Mouse (Mus musculus): ENCODE measurements around the gene Sfmbt2. TPM values are rescaled to one million over a fixed set of nuclear protein-coding genes. Genes with fewer than 3 reads are reported as not detected.

The Sfmbt2 gene
- polyA plus RNA-seq, 1 experiment from 2014 or later, result 1.9 TPM

DNA sequence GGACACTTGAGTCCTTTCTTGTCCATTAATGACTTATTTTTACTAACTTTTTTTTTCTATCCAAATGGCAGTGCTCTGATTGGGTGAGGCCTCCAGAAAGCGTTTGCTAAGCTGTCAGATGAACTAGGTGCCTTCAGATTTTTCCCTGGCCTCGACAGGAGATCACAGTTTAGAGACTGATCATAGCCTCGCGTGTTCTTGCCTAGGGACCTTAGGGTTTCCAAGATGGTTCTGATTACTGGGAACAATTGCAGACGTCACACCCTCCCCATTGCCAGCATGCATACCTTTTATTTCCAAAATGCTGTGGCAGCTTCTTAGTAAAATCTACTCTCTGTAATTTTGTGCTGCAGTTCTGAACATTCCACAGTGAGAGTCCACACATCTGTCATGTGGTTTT, 212.8 kb downstream of the Sfmbt2 start:
- ATAC-seq (ENCODE audit: insufficient read depth), result no peak
- Histone ChIP-seq H3K9ac (no peak overlapping the region), H3K4me1 (ENCODE audit: insufficient read depth) (no peaks in the 10 kb centered on the region), H3K9me3 (ENCODE audit: low read depth, low read length) (no peaks in the 10 kb centered on the region), H3K36me3 (ENCODE audit: insufficient read depth) (no peaks in the 10 kb centered on the region), H3K4me2 (no peak overlapping the region), H3K27ac (ENCODE audit: low read depth) (no peak overlapping the region), H3K4me3 (ENCODE audit: low read depth, low read length) (no peak overlapping the region), H3K27me3 (ENCODE audit: insufficient read depth, low read length) (no peaks in the 10 kb centered on the region)
- no peak for TF ChIP-seq CTCF (IDR thresholded peaks at IDR 0.05; ENCODE audit: low read depth)
- no peak for DNase-seq
- WGBS, result 39% methylated on average over 5 of the region's 5 CpGs

DNA sequence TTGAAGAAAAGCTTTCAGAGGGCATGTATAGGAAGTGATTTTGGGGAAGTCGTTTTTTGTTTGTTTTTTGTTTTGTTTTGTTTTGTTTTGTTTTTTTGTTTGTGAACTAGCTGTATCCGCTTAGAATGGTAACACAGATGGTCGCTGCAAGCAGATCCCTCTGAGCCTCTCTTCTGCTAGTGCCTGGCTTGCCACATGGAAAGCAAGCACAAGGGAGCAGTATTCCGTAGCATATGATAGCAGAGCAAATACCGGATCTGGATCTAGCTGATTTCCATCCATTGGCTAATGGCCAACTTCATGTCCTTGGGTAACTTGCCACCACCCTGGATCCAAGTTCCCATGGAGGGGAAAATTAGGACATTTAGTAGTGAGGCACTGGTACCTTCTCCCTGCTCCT, 221.0 kb downstream of the Sfmbt2 start:
- DNase-seq, result peak; percentile 5
- H3K27me3 ChIP-seq (ENCODE audit: insufficient read depth, low read length), result no peaks in the 10 kb centered on the region
- no peak overlapping the region for H3K9ac ChIP-seq
- TF ChIP-seq CTCF (IDR thresholded peaks at IDR 0.05; ENCODE audit: low read depth), result 0 out of 2 replicates have a peak, but pooled peaks have one; percentile 1
- no peaks in the 10 kb centered on the region for H3K4me1 ChIP-seq (ENCODE audit: insufficient read depth)
- 68% methylated on average over 5 of the region's 5 CpGs for WGBS
- no peak overlapping the region for H3K27ac ChIP-seq (ENCODE audit: low read depth)
- no peak overlapping the region for H3K4me3 ChIP-seq (ENCODE audit: low read depth, low read length)
- H3K36me3 ChIP-seq (ENCODE audit: insufficient read depth), result no peaks in the 10 kb centered on the region
- H3K4me2 ChIP-seq, result no peak overlapping the region
- no peaks in the 10 kb centered on the region for H3K9me3 ChIP-seq (ENCODE audit: low read depth, low read length)
- ATAC-seq (ENCODE audit: insufficient read depth), result no peak

DNA sequence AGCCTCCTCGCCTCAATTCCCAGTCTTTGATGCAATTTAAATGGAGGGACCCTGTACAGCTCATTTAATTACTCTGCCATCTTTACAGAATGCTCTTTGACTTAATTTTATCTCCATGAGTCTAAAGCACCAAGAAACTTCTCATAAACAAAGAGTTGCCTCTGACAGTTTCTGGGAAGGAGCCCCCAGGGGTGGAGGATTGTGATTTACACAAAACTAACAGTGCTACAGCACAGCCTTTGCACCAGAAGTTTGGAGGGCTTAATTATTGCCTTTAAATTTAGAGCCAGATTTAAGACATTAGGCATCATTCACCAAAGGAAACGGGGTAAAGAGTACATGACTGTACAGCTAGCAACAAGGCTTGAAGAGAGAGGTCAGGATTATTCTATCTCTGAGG, 245.2 kb downstream of the Sfmbt2 start:
- no peak overlapping the region for H3K4me2 ChIP-seq
- ATAC-seq (ENCODE audit: insufficient read depth), result no peak
- DNase-seq, result no peak
- H3K36me3 ChIP-seq (ENCODE audit: insufficient read depth), result no peaks in the 10 kb centered on the region
- no peaks in the 10 kb centered on the region for H3K27me3 ChIP-seq (ENCODE audit: insufficient read depth, low read length)
- H3K9me3 ChIP-seq (ENCODE audit: low read depth, low read length), result no peaks in the 10 kb centered on the region
- H3K27ac ChIP-seq (ENCODE audit: low read depth), result no peak overlapping the region
- no peaks in the 10 kb centered on the region for H3K4me1 ChIP-seq (ENCODE audit: insufficient read depth)
- no peak for TF ChIP-seq CTCF (IDR thresholded peaks at IDR 0.05; ENCODE audit: low read depth)
- 62% methylated on average over 2 of the region's 2 CpGs for WGBS
- H3K4me3 ChIP-seq (ENCODE audit: low read depth, low read length), result no peak overlapping the region
- no peak overlapping the region for H3K9ac ChIP-seq

MicroRNAs encoded within 50 kb of the gene (microRNA counts, 519-probe panel; counts per million panel counts)
- microRNA mmu-miR-297a+mmu-miR-466f+mmu-miR-669b (30.5 counts per million), microRNA mmu-miR-297b-3p (30.5 counts per million), microRNA mmu-miR-297b-5p (30.5 counts per million), microRNA mmu-miR-297c (30.5 counts per million), microRNA mmu-miR-466a-3p+mmu-miR-466b-3-3p (3,344 counts per million, percentile 66 among the panel's probes with 10 or more counts), microRNA mmu-miR-466a-5p+mmu-miR-466e-5p (30.5 counts per million), microRNA mmu-miR-466c-5p (2,026 counts per million, percentile 22 among the panel's probes with 10 or more counts), microRNA mmu-miR-466d-3p (2,590 counts per million, percentile 47 among the panel's probes with 10 or more counts), microRNA mmu-miR-466d-5p (1,858 counts per million, percentile 18 among the panel's probes with 10 or more counts), microRNA mmu-miR-466f-5p (30.5 counts per million), microRNA mmu-miR-466g (3,641 counts per million, percentile 76 among the panel's probes with 10 or more counts), microRNA mmu-miR-466h (30.5 counts per million), microRNA mmu-miR-466l (2,064 counts per million, percentile 24 among the panel's probes with 10 or more counts), microRNA mmu-miR-467a (2,422 counts per million, percentile 41 among the panel's probes with 10 or more counts), microRNA mmu-miR-467b (30.5 counts per million), microRNA mmu-miR-467c (1,874 counts per million, percentile 18 among the panel's probes with 10 or more counts), microRNA mmu-miR-467d (30.5 counts per million), microRNA mmu-miR-467e (2,483 counts per million, percentile 43 among the panel's probes with 10 or more counts), microRNA mmu-miR-669a (3,214 counts per million, percentile 62 among the panel's probes with 10 or more counts), microRNA mmu-miR-669e (1,698 counts per million, percentile 14 among the panel's probes with 10 or more counts), microRNA mmu-miR-669f (3,732 counts per million, percentile 78 among the panel's probes with 10 or more counts), microRNA mmu-miR-669g (30.5 counts per million), microRNA mmu-miR-669h-5p (30.5 counts per million), microRNA mmu-miR-669i (1,912 counts per million, percentile 19 among the panel's probes with 10 or more counts), microRNA mmu-miR-669j (2,864 counts per million, percentile 53 among the panel's probes with 10 or more counts), microRNA mmu-miR-669m (30.5 counts per million), microRNA mmu-miR-669o (30.5 counts per million)

Small RNA genes within 50 kb of the gene (microRNA-seq; reads per million reads assigned to microRNA genes)
- gene Gm22051 (ENCODE audit: borderline number of aligned reads), result not detected
- gene Gm22072 (ENCODE audit: borderline number of aligned reads), result 1.4 reads per million
- gene Gm22091 (ENCODE audit: borderline number of aligned reads), result not detected
- not detected for gene Gm22166 (ENCODE audit: borderline number of aligned reads)
- gene Gm22239 (ENCODE audit: borderline number of aligned reads), result 1.2 reads per million
- not detected for gene Gm22626 (ENCODE audit: borderline number of aligned reads)
- not detected for gene Gm22635 (ENCODE audit: borderline number of aligned reads)
- gene Gm22677 (ENCODE audit: borderline number of aligned reads), result not detected
- not detected for gene Gm22678 (ENCODE audit: borderline number of aligned reads)
- not detected for gene Gm22775 (ENCODE audit: borderline number of aligned reads)
- not detected for gene Gm22925 (ENCODE audit: borderline number of aligned reads)
- not detected for gene Gm23108 (ENCODE audit: borderline number of aligned reads)
- gene Gm23288 (ENCODE audit: borderline number of aligned reads), result not detected
- gene Gm23542 (ENCODE audit: borderline number of aligned reads), result not detected
- gene Gm23569 (ENCODE audit: borderline number of aligned reads), result not detected
- not detected for gene Gm23571 (ENCODE audit: borderline number of aligned reads)
- not detected for gene Gm23578 (ENCODE audit: borderline number of aligned reads)
- not detected for gene Gm23651 (ENCODE audit: borderline number of aligned reads)
- not detected for gene Gm23988 (ENCODE audit: borderline number of aligned reads)
- gene Gm24028 (ENCODE audit: borderline number of aligned reads), result not detected
- not detected for gene Gm24167 (ENCODE audit: borderline number of aligned reads)
- gene Gm24315 (ENCODE audit: borderline number of aligned reads), result not detected
- not detected for gene Gm24342 (ENCODE audit: borderline number of aligned reads)
- gene Gm24488 (ENCODE audit: borderline number of aligned reads), result not detected
- not detected for gene Gm24640 (ENCODE audit: borderline number of aligned reads)
- gene Gm24673 (ENCODE audit: borderline number of aligned reads), result not detected
- not detected for gene Gm24761 (ENCODE audit: borderline number of aligned reads)
- not detected for gene Gm24806 (ENCODE audit: borderline number of aligned reads)
- not detected for gene Gm25022 (ENCODE audit: borderline number of aligned reads)
- gene Gm25158 (ENCODE audit: borderline number of aligned reads), result not detected
- gene Gm25263 (ENCODE audit: borderline number of aligned reads), result not detected
- not detected for gene Gm25285 (ENCODE audit: borderline number of aligned reads)
- not detected for gene Gm25316 (ENCODE audit: borderline number of aligned reads)
- gene Gm25451 (ENCODE audit: borderline number of aligned reads), result not detected
- not detected for gene Gm25673 (ENCODE audit: borderline number of aligned reads)
- gene Gm25680 (ENCODE audit: borderline number of aligned reads), result not detected
- gene Gm25701 (ENCODE audit: borderline number of aligned reads), result not detected
- not detected for gene Gm25753 (ENCODE audit: borderline number of aligned reads)
- not detected for gene Gm25943 (ENCODE audit: borderline number of aligned reads)
- not detected for gene Gm26060 (ENCODE audit: borderline number of aligned reads)
- not detected for gene Gm26073 (ENCODE audit: borderline number of aligned reads)
- gene Gm26092 (ENCODE audit: borderline number of aligned reads), result not detected
- gene Gm26156 (ENCODE audit: borderline number of aligned reads), result not detected
- not detected for gene Gm26229 (ENCODE audit: borderline number of aligned reads)
- not detected for gene Gm26398 (ENCODE audit: borderline number of aligned reads)
- gene Gm26426 (ENCODE audit: borderline number of aligned reads), result not detected
- gene Gm26431 (ENCODE audit: borderline number of aligned reads), result not detected
- gene Gm26491 (ENCODE audit: borderline number of aligned reads), result not detected
- gene Mir297a-2 (ENCODE audit: borderline number of aligned reads), result 3.8 reads per million, percentile 11 among the genes with 10 or more reads in this experiment
- gene Mir297a-3 (ENCODE audit: borderline number of aligned reads), result not detected
- not detected for gene Mir297a-4 (ENCODE audit: borderline number of aligned reads)
- not detected for gene Mir297b (ENCODE audit: borderline number of aligned reads)
- not detected for gene Mir297c (ENCODE audit: borderline number of aligned reads)
- gene Mir466 (ENCODE audit: borderline number of aligned reads), result 0.71 reads per million
- gene Mir466b-1 (ENCODE audit: borderline number of aligned reads), result not detected
- gene Mir466b-2 (ENCODE audit: borderline number of aligned reads), result not detected
- gene Mir466b-3 (ENCODE audit: borderline number of aligned reads), result not detected
- not detected for gene Mir466b-4 (ENCODE audit: borderline number of aligned reads)
- not detected for gene Mir466b-5 (ENCODE audit: borderline number of aligned reads)
- not detected for gene Mir466b-6 (ENCODE audit: borderline number of aligned reads)
- not detected for gene Mir466b-7 (ENCODE audit: borderline number of aligned reads)
- gene Mir466b-8 (ENCODE audit: borderline number of aligned reads), result not detected
- gene Mir466c-1 (ENCODE audit: borderline number of aligned reads), result not detected
- gene Mir466c-2 (ENCODE audit: borderline number of aligned reads), result not detected
- not detected for gene Mir466d (ENCODE audit: borderline number of aligned reads)
- not detected for gene Mir466e (ENCODE audit: borderline number of aligned reads)
- not detected for gene Mir466f-1 (ENCODE audit: borderline number of aligned reads)
- gene Mir466f-2 (ENCODE audit: borderline number of aligned reads), result not detected
- gene Mir466f-3 (ENCODE audit: borderline number of aligned reads), result not detected
- gene Mir466g (ENCODE audit: borderline number of aligned reads), result not detected
- gene Mir466h (ENCODE audit: borderline number of aligned reads), result not detected
- gene Mir466l (ENCODE audit: borderline number of aligned reads), result 1.9 reads per million
- gene Mir466m (ENCODE audit: borderline number of aligned reads), result not detected
- 25.4 reads per million, percentile 34 among the genes with 10 or more reads in this experiment for gene Mir466n (ENCODE audit: borderline number of aligned reads)
- not detected for gene Mir466o (ENCODE audit: borderline number of aligned reads)
- gene Mir466p (ENCODE audit: borderline number of aligned reads), result not detected
- not detected for gene Mir467a-1 (ENCODE audit: borderline number of aligned reads)
- gene Mir467a-10 (ENCODE audit: borderline number of aligned reads), result not detected
- not detected for gene Mir467a-2 (ENCODE audit: borderline number of aligned reads)
- not detected for gene Mir467a-3 (ENCODE audit: borderline number of aligned reads)
- not detected for gene Mir467a-4 (ENCODE audit: borderline number of aligned reads)
- gene Mir467a-5 (ENCODE audit: borderline number of aligned reads), result not detected
- gene Mir467a-6 (ENCODE audit: borderline number of aligned reads), result not detected
- gene Mir467a-7 (ENCODE audit: borderline number of aligned reads), result not detected
- gene Mir467a-8 (ENCODE audit: borderline number of aligned reads), result not detected
- gene Mir467a-9 (ENCODE audit: borderline number of aligned reads), result not detected
- gene Mir467b (ENCODE audit: borderline number of aligned reads), result 1.2 reads per million
- gene Mir467c (ENCODE audit: borderline number of aligned reads), result 1,012 reads per million, percentile 72 among the genes with 10 or more reads in this experiment
- gene Mir467d (ENCODE audit: borderline number of aligned reads), result 1,294 reads per million, percentile 74 among the genes with 10 or more reads in this experiment
- 1,365 reads per million, percentile 75 among the genes with 10 or more reads in this experiment for gene Mir467e (ENCODE audit: borderline number of aligned reads)
- not detected for gene Mir669a-1 (ENCODE audit: borderline number of aligned reads)
- gene Mir669a-10 (ENCODE audit: borderline number of aligned reads), result not detected
- gene Mir669a-11 (ENCODE audit: borderline number of aligned reads), result not detected
- gene Mir669a-12 (ENCODE audit: borderline number of aligned reads), result not detected
- not detected for gene Mir669a-2 (ENCODE audit: borderline number of aligned reads)
- gene Mir669a-3 (ENCODE audit: borderline number of aligned reads), result not detected
- not detected for gene Mir669a-4 (ENCODE audit: borderline number of aligned reads)
- gene Mir669a-5 (ENCODE audit: borderline number of aligned reads), result not detected
- gene Mir669a-6 (ENCODE audit: borderline number of aligned reads), result not detected
- not detected for gene Mir669a-7 (ENCODE audit: borderline number of aligned reads)
- gene Mir669a-8 (ENCODE audit: borderline number of aligned reads), result not detected
- gene Mir669a-9 (ENCODE audit: borderline number of aligned reads), result not detected
- not detected for gene Mir669b (ENCODE audit: borderline number of aligned reads)
- gene Mir669c (ENCODE audit: borderline number of aligned reads), result 93.9 reads per million, percentile 48 among the genes with 10 or more reads in this experiment
- gene Mir669d (ENCODE audit: borderline number of aligned reads), result not detected
- gene Mir669d-2 (ENCODE audit: borderline number of aligned reads), result not detected
- gene Mir669e (ENCODE audit: borderline number of aligned reads), result 27.8 reads per million, percentile 35 among the genes with 10 or more reads in this experiment
- 1.4 reads per million for gene Mir669f (ENCODE audit: borderline number of aligned reads)
- gene Mir669g (ENCODE audit: borderline number of aligned reads), result not detected
- 6.4 reads per million, percentile 21 among the genes with 10 or more reads in this experiment for gene Mir669h (ENCODE audit: borderline number of aligned reads)
- not detected for gene Mir669i (ENCODE audit: borderline number of aligned reads)
- not detected for gene Mir669j (ENCODE audit: borderline number of aligned reads)
- gene Mir669k (ENCODE audit: borderline number of aligned reads), result not detected
- 389 reads per million, percentile 63 among the genes with 10 or more reads in this experiment for gene Mir669l (ENCODE audit: borderline number of aligned reads)
- gene Mir669m-1 (ENCODE audit: borderline number of aligned reads), result not detected
- gene Mir669m-2 (ENCODE audit: borderline number of aligned reads), result not detected
- 381 reads per million, percentile 63 among the genes with 10 or more reads in this experiment for gene Mir669o (ENCODE audit: borderline number of aligned reads)
- not detected for gene Mir669p-1 (ENCODE audit: borderline number of aligned reads)
- gene Mir669p-2 (ENCODE audit: borderline number of aligned reads), result not detected

Other genes starting within 250 kb of the Sfmbt2 start
- 2.6 and 2.7 TPM in 2 replicates for gene Itih2, start 239.1 kb upstream of the Sfmbt2 start, polyA plus RNA-seq (2014; fragmentation: Nextera tagmentation; extraction: Ambion mirVana)
- gene Itih5, start 216.9 kb upstream of the Sfmbt2 start, polyA plus RNA-seq (2014; fragmentation: Nextera tagmentation; extraction: Ambion mirVana), result 4.0 and 4.1 TPM in 2 replicates